Mouse (Mus musculus) cerebellum, adult (tissue): ENCODE data around the gene Actl6a.
"Not testable (repeated sequence)": the region's sequence is repeated elsewhere in the genome, so short reads cannot be mapped to it uniquely, and the experiment has no call there.

Experiments used
- ATAC-seq: cut with Nextera tagmentation; 2 replicates; pipeline ENCODE4 v1.9.2; 2017; ENCODE audit warnings: mild to moderate bottlenecking, moderate library complexity, mixed read lengths; ENCODE audit not compliant: insufficient number of reproducible peaks, low FRiP score, low TSS enrichment

Gene Actl6a

DNA sequence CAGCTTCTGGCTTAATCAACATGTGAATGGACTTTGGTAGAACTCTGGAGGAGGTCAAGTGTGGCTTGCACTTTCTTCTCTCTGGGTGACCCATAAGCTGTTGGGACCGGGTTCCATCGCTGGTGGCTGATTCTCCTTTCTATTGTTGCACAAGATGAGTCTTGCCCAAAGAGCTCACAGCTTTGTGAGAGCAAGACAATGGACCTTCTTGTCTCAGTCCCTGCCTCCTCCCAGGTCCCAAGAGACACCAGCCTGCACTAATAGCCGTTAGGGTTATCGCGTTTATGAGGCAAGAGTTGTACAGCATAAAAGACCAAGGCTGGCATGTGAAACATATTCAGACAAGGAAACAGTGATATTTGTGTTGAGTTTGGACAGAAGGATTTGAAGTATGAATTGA is 11.9 kb upstream of the Actl6a start:
- no peak for ATAC-seq

DNA sequence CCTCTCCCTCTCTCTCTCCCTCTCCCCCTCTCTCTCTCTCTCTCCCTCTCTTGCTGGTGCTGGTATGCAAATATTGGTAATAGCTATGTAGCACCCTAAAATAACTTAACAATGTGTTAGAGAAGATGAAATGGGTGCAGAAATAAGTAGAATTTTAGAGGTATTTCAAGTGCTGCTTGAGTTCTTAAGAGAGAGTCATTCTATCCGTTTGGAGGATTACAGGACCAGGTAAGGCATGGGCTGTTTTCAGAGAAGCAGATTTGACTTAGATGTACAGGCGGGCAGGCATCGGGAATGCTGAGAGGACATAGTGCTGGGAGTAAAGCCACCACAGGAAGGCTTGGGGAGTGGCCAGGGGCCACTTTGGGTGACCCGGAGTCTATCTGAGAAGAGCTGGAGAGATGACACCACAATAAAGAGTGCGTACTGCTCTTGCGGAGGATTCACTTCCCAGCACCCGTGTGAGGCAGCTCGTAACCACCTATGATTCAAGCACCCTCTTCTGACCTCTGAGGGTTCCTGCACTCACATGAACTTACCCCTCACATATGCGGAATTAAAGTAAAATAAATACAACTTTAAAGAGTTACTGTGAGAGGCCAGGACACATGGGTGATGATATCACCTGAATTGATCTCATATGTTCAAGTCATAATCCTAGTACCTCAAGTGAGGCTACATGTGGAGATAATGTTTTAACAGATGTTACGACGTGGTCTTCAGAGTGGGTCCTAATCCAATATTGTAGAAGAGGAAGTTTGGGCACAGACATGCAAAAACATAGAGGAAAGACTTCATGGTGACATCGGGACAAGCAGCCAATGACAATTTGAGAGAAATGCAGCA is 11.1 kb upstream of the Actl6a start:
- ATAC-seq, result no peak

- no peak for ATAC-seq
Observed at GRCm38 (mm10) chr3:32695583-32695980, 10.5 kb upstream of the Actl6a start.

DNA sequence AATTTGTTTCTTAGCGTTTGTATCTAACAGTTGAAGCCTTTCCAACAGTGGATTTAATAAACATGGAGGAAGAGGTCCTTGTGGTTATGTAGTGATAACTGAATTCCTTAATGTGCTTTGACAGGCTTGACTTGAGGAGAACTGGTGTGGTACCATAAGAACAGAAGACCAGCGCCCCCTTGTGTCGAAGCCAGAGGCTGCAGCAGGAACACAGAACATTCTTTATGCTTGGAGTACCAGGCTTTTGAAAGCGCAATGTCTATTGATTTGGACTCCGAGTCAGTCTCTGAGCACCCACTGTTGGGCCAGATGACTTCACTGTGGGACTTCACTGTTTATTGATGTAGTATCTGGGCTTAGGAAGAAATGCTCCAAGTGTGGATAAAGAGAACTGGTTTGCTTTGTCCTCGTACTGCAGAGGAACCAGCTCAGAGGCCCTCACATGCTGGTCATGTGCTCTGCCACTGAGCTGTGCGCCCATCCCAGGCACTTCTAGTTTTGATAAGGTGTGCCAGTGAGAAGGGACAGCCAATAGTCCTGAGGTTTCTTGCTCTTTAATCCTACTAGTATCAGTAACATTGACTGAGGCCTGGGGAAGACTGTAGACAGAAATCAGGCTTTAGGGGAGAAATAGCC is 7.8 kb upstream of the Actl6a start:
- ATAC-seq, result peak; percentile 91

DNA sequence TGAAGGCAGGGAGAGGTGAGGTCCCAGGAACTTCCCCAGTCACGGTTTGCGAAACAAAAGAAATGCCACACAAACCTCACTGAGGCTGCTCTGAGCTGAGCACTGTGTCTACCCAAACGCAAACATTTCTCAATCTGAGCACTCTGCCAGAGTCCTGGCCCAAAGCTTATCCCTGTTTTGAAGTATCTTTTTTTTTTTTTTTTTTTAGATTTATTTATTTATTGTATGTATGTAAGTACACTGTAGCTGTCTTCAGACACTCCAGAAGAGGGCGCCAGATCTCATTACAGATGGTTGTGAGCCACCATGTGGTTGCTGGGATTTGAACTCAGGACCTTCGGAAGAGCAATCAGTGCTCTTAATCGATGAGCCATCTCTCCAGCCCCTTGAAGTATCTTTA is 2.1 kb upstream of the Actl6a start:
- not testable (repeated sequence) for ATAC-seq

DNA sequence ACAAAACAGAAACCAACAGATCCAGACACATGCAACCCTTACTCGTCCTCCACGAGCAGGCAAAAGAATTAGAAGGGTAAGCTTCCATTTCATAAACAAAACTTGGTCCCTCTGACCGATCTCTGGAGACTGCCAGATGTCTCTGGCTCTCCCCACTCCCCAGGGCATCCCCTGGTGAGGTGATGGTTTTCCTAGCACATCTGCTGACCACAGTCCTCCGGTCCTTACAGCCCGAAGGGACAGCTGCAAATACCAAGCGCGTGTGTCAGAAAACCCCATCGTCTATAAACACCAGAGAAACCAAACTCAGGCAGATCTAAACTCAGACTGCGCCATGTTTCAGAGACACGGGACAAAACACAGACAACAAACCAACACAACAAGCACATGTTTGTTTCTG is 1.5 kb upstream of the Actl6a start:
- ATAC-seq, result not testable (repeated sequence)

- ATAC-seq, result no peak
Observed at GRCm38 (mm10) chr3:32708052-32708367, 1.9 kb downstream of the Actl6a start.

GRCm38 (mm10) chr3:32708368-32709231 is 2.5 kb downstream of the Actl6a start:
- peak; percentile 98 for ATAC-seq

DNA sequence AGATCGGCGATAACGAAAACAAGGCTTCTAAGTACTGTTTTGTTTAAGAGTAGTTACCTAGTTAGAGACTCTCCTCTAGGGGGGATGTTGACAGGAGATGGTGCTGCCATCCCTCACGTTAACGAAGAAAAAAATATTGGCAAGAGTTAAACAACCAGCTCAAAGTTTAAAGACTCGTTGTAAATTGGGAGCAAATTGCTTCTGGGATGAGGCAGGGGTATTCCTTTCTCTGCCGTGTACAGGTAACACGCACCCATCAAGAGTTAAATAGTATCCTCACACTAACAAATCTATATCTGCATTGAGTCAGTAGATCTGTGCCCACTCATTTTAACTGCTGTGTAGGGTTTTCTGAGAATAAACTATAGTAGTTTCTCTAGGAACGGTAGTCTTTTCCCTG is 3.3 kb downstream of the Actl6a start:
- no peak for ATAC-seq

- ATAC-seq, result no peak
Observed at GRCm38 (mm10) chr3:32713711-32714110, 7.6 kb downstream of the Actl6a start.

- ATAC-seq, result not testable (repeated sequence)
Observed at GRCm38 (mm10) chr3:32717403-32717802, 11.3 kb downstream of the Actl6a start.

DNA sequence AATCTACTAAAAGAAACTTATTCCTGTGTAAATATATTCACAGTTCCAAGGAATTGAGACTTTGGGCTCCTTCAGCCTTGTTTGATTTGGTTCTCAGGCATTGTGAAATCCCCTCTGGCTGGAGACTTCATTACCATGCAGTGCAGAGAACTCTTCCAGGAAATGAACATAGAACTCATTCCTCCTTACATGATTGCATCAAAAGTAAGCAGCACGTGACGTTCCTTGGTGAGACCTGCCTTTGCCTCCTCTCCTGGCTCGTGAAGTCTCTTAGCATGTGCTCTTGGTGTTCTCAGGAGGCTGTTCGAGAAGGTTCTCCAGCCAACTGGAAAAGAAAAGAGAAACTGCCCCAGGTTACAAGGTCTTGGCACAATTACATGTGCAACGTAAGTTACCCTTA is 12.2 kb downstream of the Actl6a start:
- ATAC-seq, result no peak

DNA sequence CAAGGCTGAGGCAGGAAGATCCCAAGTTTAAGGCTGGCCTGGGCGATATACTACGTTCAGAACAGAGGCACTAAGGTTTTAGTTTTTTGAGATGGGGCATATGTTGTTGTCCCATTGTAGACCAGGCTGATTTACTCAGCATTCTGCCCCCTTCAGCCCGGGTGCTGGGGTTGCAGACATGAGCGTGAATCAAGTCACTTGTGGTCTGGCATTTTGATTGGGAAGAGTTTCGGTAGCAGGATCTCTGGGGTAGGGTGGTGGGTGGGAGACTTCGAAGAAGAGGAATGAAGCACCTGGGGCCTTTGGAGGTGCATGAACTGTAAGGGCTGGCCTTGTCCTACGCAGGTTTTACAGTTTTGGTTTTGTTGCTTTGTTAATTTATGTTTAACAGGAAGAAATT is 18.1 kb downstream of the Actl6a start:
- no peak for ATAC-seq

DNA sequence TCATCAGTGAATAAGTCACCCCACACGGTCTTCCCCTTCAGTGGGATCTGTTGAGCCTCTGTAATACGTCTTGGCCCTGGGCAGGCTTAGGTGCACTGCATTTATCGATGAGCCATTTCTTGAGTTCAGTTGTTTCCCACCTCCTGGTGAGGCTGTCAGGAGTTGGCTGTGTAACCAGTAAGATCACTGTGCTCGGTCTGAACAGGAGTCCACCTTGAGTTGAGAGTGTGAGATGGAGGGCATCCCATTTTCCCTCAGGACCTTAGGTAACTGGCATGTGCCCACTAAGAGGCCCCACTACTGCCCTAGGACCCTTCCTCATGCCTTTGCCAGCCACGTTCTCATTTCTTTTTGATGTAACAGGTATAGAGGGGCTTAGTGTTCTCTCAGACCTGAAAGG is 19.9 kb downstream of the Actl6a start:
- no peak for ATAC-seq

DNA sequence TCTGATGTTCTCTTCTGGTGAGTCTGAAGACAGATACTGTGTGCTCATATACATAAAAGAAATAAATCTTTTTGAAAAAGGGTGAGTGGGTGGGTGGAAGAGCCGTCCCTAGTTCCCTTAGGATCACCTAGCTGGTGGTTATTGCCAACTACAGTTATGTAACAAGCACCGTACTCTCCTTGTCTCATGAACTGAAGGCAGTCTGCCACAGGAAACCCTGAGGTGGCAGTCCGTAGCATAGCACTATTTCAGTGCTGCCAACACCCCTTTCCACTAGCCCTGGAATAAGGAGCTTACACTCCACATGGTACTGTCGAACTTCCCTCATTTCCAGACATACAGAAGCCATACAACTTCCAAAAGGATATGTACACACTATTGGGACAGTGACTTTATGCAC is 21.8 kb downstream of the Actl6a start:
- no peak for ATAC-seq

DNA sequence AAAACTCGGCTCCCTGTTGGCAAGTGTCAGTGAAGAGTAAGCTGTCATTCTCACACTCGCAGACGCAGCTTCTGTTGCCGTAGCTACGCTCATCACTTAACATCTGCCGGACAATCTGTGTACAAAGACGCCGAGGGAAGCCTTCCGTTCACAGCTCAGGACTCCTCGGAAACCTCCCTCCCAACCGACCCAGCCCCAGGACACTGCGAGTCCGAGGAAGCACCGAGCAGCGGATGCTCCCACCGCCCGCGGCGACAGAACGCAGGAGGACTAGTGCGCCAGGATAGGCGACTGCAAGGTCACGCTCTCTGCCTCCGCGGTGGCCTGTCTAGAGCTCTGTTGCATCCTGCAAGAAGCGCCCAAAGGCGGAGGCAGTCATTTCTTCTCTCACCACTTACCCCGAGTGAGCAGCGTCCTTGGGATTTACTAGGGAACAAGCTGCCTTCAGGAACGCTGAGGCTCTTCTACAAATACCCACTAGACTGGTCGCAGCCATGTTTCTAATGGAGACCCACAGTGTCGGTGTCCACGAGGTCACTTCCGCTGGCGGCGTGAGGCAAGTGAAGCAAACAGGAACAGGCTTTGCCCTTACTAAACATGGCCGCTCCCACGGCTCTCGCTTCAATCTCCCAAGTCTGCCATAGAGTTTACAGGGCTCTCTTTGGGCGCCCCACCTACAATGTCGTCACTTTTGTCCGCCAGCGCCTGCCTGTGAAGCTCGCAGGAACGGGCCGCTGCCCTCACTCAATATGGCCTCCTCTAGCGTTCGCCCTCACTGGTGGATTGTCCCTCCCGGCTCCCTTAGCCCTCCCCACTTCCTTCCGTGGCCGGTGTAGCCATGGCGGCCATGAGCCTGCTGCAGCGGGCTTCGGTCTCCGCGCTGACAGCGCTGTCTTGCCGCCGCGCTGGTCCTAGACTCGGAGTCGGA is 30.4 kb downstream of the Actl6a start, which contains the start of gene Ndufb5:
Gene Ndufb5 (plus strand): TSS at position 747 of the 928 bp plus-strand sequence.
- ATAC-seq, result peak; percentile 93

DNA sequence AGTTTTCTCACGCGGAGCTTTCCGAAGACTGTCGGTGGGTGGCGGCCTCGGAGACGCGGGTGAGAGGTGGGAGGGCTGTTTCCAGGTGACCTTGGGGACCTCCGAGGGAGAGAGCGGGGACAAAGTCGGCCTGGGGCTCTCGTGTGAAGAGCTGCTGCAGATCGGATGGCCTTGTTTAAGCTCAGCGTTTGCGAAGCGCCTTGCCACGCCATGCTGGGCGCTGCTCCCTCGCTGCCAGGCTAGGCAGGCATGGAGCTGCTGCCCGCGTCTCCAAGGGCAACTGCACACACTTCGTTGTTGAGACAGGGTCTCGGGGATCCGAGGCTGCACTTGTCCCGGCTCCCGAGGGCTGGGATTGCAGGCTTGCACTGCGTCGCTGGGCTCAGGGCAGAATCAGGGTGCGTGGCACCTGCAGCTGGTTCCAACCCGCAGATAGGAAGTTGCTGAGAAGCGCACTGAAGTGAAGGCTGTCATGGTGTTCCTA is 31.1 kb downstream of the Actl6a start, which contains the start of gene Mrpl47:
Gene Mrpl47 (minus strand): TSS at position 434 of the 484 bp plus-strand sequence.
- ATAC-seq, result peak; percentile 46

DNA sequence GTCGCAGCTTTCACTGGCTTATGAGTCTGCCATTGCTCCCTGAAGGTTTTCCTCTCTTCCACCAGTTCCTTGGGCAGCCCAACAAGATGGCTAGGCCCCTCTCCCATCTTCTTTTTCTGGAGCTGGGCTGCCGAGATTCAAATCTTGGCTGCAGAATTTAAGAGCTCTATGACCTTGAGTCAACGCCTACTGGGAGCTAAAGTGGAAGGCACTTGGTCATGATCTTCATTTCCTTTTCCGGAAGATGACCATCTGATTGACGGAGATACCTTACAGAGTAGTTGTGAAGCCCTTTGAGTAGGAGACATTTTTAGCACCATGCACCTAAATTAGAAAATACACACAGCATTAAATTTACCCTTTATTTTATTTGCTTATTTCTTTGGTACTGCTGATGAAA is 32.5 kb downstream of the Actl6a start:
- no peak for ATAC-seq

DNA sequence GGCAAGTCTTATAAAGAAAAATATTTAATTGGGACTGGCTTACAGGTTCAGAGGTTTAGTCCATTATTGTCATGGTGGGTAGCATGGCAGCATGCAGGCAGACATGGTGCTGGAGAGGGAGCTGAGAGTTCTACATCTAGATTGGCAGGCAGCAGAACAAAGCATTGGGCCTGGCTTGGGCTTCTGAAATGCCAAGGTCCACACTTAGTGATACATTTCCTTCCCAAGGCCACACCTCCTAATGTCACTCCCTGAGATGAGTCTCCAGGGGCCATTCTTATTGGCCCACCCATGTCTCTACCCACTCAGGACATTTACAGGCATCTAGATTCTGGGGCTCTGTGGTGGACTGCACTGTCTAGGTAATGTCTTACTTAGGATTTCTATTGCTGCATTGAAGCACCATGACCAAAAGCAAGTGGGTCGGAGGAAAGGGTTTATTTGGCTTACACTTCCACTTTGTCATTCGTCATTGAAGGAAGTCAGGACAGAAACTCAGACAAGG is 36.2 kb downstream of the Actl6a start:
- ATAC-seq, result no peak

DNA sequence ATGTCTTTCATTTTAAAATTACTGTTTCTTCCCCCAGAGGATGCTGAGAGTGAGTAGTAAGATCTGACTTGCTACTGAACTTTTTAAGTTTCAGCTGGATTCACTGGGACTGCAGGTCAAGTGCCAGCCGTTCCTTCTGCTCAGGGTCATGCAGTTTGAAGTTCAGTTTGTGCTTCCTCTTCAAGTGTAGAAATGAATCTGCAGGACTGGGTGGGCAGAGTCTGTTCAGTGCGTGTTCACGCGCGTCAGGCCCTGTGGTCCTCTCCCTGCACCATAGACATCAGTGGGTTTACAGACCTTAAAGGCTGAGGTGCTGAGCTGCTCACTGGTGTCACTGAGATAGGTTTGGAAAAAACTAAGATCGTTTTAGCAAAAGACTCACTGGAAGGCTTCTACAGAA is 38.9 kb downstream of the Actl6a start:
- ATAC-seq, result no peak
